Mouse (Mus musculus) cerebellum, adult 11 months (tissue): Measurements from ENCODE around the gene Neu4.
"Not testable (repeated sequence)": the region's sequence is repeated elsewhere in the genome, so short reads cannot be mapped to it uniquely, and the experiment has no call there.

ENCODE experiments used
- DNase-seq: peaks from one replicate; pipeline ENCODE4 v3.0.0; 2022

Neu4 gene

DNA sequence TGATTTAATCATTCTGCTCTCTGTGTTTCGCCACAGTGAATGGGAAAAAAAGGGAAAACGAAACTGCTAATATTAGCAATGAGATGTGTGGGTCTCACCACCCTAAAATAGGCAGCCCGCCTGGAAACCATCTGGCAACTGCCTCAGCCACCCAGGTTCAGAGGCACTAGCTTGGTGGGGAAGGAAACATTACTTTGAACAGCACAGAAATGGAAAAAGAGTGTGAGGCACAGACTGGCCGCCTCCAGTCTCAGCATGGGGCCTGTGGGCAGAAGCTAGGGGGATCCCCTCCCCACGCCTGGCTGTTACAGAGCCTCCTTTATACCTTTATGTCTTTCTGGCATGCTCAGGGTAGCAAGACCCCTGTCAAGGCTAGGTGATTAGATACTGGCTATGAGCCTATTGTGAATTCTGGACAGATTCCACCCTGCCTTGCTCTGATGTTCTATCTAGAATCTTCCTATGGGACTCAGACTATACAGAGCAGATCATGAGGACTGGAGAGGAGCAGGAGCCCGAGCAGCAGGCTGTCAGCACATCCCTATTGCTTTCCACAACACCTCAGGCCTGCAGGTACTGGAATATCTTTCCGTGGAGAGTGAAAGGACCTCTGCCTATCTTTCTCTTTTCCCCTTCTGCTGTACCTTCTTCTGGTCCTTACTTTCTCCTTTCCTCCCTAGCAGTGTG lies 33.4 kb downstream of the Neu4 start:
- no peak for DNase-seq

DNA sequence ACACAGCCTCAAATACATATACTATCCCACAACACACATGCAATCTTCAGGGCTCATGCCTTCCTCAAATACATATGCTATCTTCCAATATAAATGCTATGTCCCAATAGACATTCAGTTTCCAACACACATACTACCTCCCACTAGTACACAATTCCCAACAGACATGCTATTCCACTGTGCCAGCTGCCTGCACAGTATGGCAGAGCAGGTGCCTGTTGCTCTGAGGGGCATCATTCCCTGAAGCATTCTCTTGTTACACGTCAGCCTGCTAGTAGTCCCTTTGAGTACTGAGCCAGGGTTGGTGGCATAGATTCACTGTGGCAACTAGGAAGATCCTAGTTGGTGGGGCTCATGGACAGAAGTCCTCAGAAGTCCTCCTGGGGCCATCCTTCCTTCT lies 34.2 kb downstream of the Neu4 start:
- no peak for DNase-seq

DNA sequence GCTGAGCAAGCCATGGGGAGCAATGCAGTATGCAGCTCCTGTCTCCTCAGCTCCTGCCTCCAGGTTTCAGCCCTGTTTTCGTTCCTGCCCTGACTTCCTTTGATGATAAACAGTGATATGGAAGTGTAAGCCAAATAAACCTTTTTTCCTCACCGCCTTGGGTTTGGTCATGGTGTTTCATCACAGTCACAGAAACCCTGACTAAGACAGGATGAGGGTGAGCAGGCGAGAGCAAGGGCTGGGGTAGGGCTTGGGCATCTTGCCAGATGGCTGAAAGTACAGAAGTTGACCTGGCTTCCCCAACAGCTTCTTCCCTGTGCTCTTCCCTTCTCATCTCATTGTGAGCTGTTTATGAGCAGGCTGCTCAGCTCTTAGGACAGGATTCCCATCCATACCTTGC lies 35.7 kb downstream of the Neu4 start:
- no peak for DNase-seq

DNA sequence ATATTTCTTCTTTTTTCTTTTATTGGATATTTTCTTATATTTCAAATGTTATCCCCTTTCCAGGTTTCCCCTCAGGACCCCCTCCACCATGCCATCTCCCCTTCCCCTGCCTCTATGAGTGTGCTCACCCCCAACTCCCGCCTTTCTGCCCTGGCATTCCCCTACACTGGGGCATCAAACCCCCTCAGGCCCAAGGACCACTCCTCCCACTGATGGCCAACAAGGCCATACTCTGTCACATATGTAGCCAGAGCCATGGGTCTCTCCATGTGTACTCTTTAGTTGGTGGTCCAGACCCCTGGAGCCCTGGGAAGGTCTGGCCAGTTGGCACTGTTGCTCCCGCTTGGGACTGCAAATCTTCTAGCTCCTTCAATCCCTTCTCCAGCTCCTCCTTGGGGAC lies 37.1 kb downstream of the Neu4 start:
- DNase-seq: no peak

DNA sequence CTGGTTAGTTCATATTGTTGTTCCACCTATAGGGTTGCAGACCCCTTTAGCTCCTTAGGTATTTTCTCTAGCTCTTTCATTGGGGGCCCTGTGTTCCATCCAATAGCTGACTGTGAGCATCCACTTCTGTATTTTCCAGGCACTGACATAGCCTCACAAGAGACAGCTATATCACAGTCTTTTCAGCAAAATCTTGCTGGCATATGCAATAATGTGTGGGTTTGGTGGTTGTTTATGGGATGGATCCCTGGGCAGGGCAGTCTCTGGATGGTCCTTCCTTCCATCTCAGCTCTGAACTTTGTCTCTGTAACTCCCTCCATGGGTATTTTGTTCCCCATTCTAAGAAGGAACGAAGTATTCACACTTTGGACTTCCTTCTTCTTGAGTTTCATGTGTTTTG lies 38.0 kb downstream of the Neu4 start:
- DNase-seq: not testable (repeated sequence)

DNA sequence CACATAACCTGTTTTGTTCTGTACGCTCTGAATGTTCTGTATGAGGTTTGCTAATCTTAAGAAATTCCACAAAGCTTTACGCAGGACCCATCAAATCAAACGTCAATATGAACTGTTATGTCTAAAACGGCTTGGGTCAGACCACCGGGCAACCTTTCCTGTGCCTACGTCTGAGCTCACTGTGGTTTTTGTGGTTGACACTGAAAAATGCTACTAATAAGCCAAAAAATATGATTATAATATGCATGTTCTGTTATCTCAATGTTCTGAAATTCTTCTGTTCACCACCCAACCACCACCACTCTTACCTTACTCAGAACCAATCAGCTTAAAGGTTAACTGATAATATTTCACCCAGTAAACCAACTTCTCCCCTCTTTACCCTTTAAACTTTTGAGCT lies 54.5 kb downstream of the Neu4 start:
- no peak for DNase-seq

DNA sequence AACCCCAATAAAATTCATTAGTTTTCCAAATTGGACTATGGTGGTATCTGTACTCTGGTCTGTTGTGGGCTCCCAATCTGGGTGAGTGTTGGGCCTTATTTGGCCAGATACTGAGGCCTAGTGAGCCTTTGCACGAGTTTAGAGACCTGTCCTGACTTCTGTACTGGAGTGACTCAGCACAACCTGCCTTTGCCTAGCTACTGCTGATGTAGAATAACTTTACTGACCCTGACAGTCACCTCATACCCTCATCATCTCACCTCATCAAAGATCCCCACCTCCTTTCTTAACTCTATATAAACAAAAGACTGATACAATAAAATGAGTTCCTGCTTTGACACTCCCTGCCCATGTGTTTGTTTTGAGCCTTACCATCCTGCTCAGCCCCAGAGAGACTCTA lies 56.5 kb downstream of the Neu4 start:
- DNase-seq: no peak
